Mouse (Mus musculus) heart, adult 8-10 months (tissue): Measurements from ENCODE around the gene Mfsd2a. TPM values are rescaled to one million over a fixed set of nuclear protein-coding genes. Genes with fewer than 3 reads are reported as not detected.

Source experiments
- total RNA-seq, 4 experiments: library from RNA; stranded (reverse); gene quantifications; 2 replicates each; pipeline ENCODE4 v1.2.4; 2022

Mfsd2a gene
- total RNA-seq, 4 experiments from 2014 or later = not detected

Other genes with a start within 250 kb of the Mfsd2a start
- gene Ppt1, start 124.9 kb downstream of the Mfsd2a start, total RNA-seq = 10 to 100 TPM; 44.1 to 52.8 (median 49.1) TPM
- gene Cap1, start 75.1 kb downstream of the Mfsd2a start, total RNA-seq = 10 to 100 TPM; 38.4 to 47.9 (median 42.1) TPM
- under 1 TPM in 2 of 4 experiments, not detected in 2; 0.14 to 0.25 TPM for gene Mycl, start 34.5 kb upstream of the Mfsd2a start, total RNA-seq
- 1 to 10 TPM; 5.6 to 8.0 (median 6.6) TPM for gene Trit1, start 55.4 kb upstream of the Mfsd2a start, total RNA-seq
- not detected for gene Bmp8b, start 144.0 kb upstream of the Mfsd2a start, total RNA-seq
- gene Oxct2b, start 155.1 kb upstream of the Mfsd2a start, total RNA-seq = not detected
- gene Ppie, start 178.8 kb upstream of the Mfsd2a start, total RNA-seq = 10 to 100 TPM; 22.0 to 27.8 (median 24.1) TPM
- under 1 TPM; 0.14 to 0.25 (median 0.19) TPM for gene Hpcal4, start 222.0 kb upstream of the Mfsd2a start, total RNA-seq
- gene Nt5c1a, start 240.3 kb upstream of the Mfsd2a start, total RNA-seq = 10 to 100 TPM; 48.9 to 75.3 (median 70.1) TPM